Mouse (Mus musculus) heart, embryonic 11.5 days (tissue): ENCODE data around the gene Tango6. TPM values are rescaled to one million over a fixed set of nuclear protein-coding genes. Genes with fewer than 3 reads are reported as not detected.

Experiments used
- ATAC-seq: fragments of 200-750 bp; cut with Nextera tagmentation; replicated peaks from 2 replicates; pipeline ENCODE4 v1.8.0; 2017; ENCODE audit warnings: moderate library complexity; ENCODE audit not compliant: insufficient number of reproducible peaks, low FRiP score, low TSS enrichment
- H3K27ac ChIP-seq: fragments of 300-500 bp; sonication (generic); 2 replicates; pipeline ENCODE4 v1.5.1; 2014; ENCODE audit warnings: mild to moderate bottlenecking, low read depth, low read length
- H3K27me3 ChIP-seq: fragments of 300-500 bp; sonication (generic); 2 replicates; pipeline ENCODE4 v1.6.1; 2014; ENCODE audit warnings: mild to moderate bottlenecking, low read length, mixed read lengths; ENCODE audit not compliant: control insufficient read depth, insufficient read depth
- H3K36me3 ChIP-seq: fragments of 300-500 bp; sonication (generic); 2 replicates; pipeline ENCODE4 v1.6.1; 2014; ENCODE audit warnings: mild to moderate bottlenecking, low read length, moderate library complexity, mixed read lengths; ENCODE audit not compliant: control insufficient read depth, insufficient read depth
- H3K4me1 ChIP-seq: fragments of 300-500 bp; sonication (generic); 2 replicates; pipeline ENCODE4 v1.6.1; 2014; ENCODE audit warnings: low read length; ENCODE audit not compliant: control insufficient read depth, insufficient read depth
- H3K4me2 ChIP-seq: fragments of 300-500 bp; sonication (generic); 2 replicates; pipeline ENCODE4 v1.6.1; 2014; ENCODE audit warnings: mild to moderate bottlenecking, moderate library complexity
- H3K4me3 ChIP-seq: fragments of 300-500 bp; sonication (generic); 2 replicates; pipeline ENCODE4 v1.5.1; 2014; ENCODE audit warnings: low read depth, low read length
- H3K9ac ChIP-seq: fragments of 300-500 bp; sonication (generic); 2 replicates; pipeline ENCODE4 v1.6.1; 2014; ENCODE audit warnings: mild to moderate bottlenecking, low read depth, low read length, moderate library complexity
- H3K9me3 ChIP-seq: fragments of 300-500 bp; sonication (generic); replicated peaks from 2 replicates; pipeline ENCODE4 v1.6.1; 2016; ENCODE audit warnings: low read length; ENCODE audit not compliant: control insufficient read depth
- WGBS: fragments of 180-500 bp; shearing (Covaris S2); extraction: QIAGEN DNeasy Blood & Tissue Kit; methylation state at CpG from one replicate; pipeline ENCODE4 v1.1.7; 2014; ENCODE audit not compliant: insufficient replicate concordance; 5-methylcytosine and 5-hydroxymethylcytosine counted together
- polyA plus RNA-seq: library from polyadenylated mRNA; unstranded; fragments of >200 nt; fragmentation: Nextera tagmentation; extraction: Ambion mirVana; gene quantifications from 2 replicates; pipeline ENCODE4 v1.2.1, GENCODE M21; 2014

Gene Tango6
- polyA plus RNA-seq, 1 experiment from 2014 or later = 5.9 TPM

DNA sequence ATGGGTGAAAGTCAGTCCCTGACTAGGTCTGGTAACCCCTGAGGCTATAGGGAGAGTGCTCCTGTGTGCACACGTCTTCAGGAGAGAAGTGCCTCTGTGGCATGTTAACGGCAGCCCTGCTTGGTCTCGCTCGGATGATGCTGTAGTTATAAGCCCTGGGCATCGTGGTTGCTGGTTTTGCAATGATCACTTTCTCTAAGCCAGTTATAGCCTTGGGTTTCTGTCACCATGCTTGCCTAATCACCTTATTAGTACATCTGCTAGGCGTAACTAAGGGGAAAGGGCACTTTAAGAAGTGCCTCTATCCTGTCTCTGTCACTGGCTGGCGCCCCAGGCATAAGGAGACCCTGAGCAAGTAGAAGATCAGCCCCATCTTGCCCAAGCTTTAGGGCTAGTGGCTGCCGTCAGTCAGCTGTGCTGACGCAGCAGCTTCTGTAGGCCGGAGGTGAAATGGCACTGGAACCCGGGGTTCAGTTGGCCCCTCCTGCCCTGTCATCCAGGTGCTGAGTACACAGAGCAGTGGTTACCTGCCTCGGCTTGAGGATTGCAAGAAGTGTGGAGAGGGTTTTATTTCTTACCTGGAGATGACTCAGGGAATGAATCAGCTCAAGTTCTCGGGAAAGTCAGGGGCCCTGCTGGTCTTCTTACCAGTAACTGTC, 86.4 kb downstream of the Tango6 start:
- no peaks in the 10 kb centered on the region for H3K4me1 ChIP-seq
- WGBS = 77% methylated on average over 13 of the region's 13 CpGs

DNA sequence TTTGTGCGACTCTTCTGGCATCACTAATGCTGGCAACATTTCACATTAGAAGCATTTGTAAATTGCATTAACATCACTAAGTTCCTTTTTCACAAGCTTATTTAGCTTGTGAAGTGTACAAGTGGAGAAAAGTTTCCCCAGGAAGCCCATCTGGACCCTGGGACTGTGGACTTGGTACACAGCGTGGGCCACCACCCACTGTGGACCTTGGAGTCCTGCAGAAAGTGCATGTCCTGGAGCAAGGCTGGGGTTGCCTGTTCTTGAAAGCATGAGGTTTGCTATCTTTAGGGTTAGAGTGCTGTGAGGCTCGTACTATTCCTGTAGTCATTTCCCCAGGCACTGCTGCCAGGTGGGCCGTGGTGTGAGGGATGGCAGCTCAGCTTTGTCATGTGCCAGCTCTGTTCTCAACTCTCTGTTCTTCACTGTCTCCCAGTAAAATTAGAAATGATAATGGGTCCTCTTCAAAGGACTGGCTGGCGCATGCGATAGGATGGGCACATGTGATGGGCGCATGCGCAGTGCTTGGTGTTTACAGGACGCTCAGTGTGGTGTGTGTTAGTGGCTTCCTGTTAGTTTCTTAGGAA, 87.8 kb downstream of the Tango6 start:
- Histone ChIP-seq H3K4me2 (no peak overlapping the region), H3K36me3 (no peaks in the 10 kb centered on the region), H3K9me3 (no peaks in the 10 kb centered on the region), H3K27me3 (no peaks in the 10 kb centered on the region), H3K27ac (no peak overlapping the region), H3K4me3 (no peak overlapping the region), H3K9ac (no peak overlapping the region), H3K4me1 (no peaks in the 10 kb centered on the region)
- 88% methylated on average over 9 of the region's 9 CpGs for WGBS
- no peak for ATAC-seq

More for the DNA sequence above, 86.4 kb downstream of the Tango6 start:
- Histone ChIP-seq H3K27ac (no peak overlapping the region), H3K9ac (no peak overlapping the region), H3K4me2 (no peak overlapping the region), H3K4me3 (no peak overlapping the region), H3K9me3 (no peaks in the 10 kb centered on the region), H3K27me3 (no peaks in the 10 kb centered on the region), H3K36me3 (no peaks in the 10 kb centered on the region)
- no peak for ATAC-seq

DNA sequence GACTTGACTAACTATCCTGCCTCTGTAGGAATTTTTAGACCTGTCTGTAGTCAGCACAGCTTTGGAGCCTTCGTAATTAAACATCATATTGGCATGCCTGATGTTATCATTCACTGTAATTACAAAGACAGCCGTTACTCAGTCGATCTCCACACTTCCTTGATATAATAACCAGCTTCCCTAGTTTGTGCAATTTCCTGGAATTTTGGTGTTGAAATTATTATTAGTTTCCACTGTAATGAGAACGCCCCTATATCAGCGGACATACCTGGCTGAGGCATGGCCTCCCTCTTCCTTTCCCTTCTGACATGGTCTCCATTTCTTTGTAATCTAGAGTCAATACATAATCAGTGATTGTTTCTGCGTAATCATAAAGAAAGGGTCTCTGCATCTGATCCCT, 89.2 kb downstream of the Tango6 start:
- Histone ChIP-seq H3K36me3 (no peaks in the 10 kb centered on the region), H3K27ac (no peak overlapping the region), H3K9ac (no peak overlapping the region), H3K4me3 (no peak overlapping the region), H3K9me3 (no peaks in the 10 kb centered on the region), H3K4me2 (no peak overlapping the region), H3K4me1 (no peaks in the 10 kb centered on the region), H3K27me3 (no peaks in the 10 kb centered on the region)
- no peak for ATAC-seq
- 84% methylated on average over 6 of the region's 6 CpGs for WGBS

DNA sequence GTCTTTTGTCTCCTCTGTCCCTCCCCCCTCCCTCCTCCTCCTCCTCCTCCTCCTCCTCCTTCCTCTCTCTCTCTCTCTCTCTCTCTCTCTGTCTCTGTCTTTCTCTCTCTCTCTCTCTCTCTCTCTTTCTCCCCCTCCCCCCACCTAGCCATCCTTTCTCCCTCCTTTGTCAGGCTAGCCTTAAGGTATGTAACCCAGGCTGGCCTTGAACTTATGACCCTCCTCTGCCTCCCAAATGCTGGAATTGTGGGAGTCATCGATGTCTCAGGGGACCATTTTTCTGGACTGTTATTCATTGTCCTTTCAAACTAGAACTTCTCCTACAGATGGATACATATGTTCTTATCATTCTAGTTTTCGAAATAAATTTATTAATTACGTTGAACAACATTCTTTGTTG, 89.6 kb downstream of the Tango6 start:
- ATAC-seq = no peak
- 91% methylated on average over 3 of the region's 3 CpGs for WGBS

DNA sequence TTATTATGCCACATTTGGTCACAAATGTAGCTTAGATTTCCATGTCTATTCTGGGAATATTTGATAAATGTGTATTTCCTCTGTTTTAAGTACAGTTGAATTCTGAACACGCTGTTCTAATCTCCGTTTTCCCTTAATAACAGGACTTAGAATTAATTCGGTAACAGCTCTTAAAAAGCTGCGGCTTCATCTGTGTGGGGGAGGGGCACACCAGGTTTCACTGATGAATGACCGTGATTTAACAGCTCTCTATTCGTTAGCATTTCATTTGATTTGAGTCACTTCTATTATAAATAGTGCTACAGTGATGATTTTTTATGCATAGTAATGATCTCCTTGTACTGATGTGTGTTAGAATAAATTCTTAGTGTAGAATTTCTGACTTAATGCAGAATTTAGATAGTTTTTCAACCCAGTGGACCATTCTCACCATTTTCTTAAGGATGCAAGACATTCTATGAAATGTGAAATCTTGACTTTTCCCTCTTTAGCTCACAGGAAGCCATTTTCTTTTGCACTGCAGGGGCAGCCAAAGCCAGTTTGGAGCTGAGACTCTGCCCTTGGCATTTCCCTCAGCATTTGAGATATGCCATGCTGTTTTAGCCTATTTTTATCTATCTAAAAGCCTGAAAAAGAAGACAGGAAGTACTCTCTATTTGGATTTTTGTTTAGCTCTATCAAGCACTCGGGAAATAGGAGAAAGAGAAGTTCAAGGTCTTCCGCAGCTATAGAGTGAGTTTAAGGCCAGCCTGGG, 91.9 kb downstream of the Tango6 start:
- Histone ChIP-seq H3K9ac (no peak overlapping the region), H3K9me3 (no peaks in the 10 kb centered on the region), H3K4me1 (no peaks in the 10 kb centered on the region), H3K4me3 (no peak overlapping the region), H3K36me3 (no peaks in the 10 kb centered on the region), H3K4me2 (no peak overlapping the region), H3K27ac (no peak overlapping the region), H3K27me3 (no peaks in the 10 kb centered on the region)
- no peak for ATAC-seq
- 86% methylated on average over 8 of the region's 8 CpGs for WGBS

More for the DNA sequence above, 89.6 kb downstream of the Tango6 start:
- H3K27me3 ChIP-seq = no peaks in the 10 kb centered on the region
- no peaks in the 10 kb centered on the region for H3K4me1 ChIP-seq
- no peak overlapping the region for H3K27ac ChIP-seq
- H3K4me2 ChIP-seq = no peak overlapping the region
- no peak overlapping the region for H3K9ac ChIP-seq
- no peaks in the 10 kb centered on the region for H3K36me3 ChIP-seq
- H3K4me3 ChIP-seq = no peak overlapping the region
- H3K9me3 ChIP-seq = no peaks in the 10 kb centered on the region

DNA sequence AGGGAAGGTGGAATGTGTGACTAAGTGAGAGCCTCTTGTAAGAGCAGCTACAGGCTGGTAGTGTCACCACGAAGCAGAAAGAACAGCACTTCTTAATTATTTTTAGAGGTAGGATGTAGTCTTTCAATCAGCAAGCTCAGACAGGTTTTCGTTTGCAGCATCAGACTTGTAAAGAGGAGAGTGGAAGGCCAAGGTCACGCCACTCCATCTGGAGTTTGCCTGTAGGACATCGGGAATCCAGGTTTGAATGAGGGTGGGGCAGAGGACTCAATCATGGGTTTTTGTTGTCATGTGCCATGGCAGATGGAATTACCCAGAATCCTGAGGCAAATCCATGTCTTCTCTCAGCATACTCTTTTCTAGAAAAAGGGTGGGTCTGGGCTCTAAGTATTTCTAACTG, 106.8 kb downstream of the Tango6 start:
- WGBS = 49% methylated on average over 4 of the region's 4 CpGs
- Histone ChIP-seq H3K4me1 (no peaks in the 10 kb centered on the region), H3K4me2 (no peak overlapping the region), H3K9me3 (no peaks in the 10 kb centered on the region), H3K27me3 (no peaks in the 10 kb centered on the region), H3K9ac (no peak overlapping the region), H3K36me3 (no peaks in the 10 kb centered on the region), H3K4me3 (no peak overlapping the region), H3K27ac (no peak overlapping the region)
- ATAC-seq = no peak

DNA sequence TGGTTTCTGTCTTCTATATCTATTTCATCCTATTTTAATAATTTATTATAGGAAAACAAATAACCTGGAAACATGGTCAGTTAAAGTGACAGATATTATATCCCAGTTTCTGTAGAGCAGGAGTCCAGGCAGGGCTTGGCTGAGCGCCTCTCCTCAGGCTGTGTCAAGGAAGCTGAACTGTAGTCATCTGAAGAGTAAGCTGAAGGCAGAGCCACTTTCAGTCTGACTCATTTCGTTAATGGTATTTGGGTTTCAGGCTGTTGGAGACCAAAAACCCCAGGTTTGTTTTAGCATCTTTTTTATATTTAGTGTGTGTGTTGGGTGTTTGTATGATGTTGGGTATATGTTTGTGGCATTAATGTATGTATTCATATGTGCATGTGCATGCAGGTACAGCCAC, 112.0 kb downstream of the Tango6 start:
- H3K4me2 ChIP-seq = no peak overlapping the region
- no peaks in the 10 kb centered on the region for H3K27me3 ChIP-seq
- no peaks in the 10 kb centered on the region for H3K4me1 ChIP-seq
- no peaks in the 10 kb centered on the region for H3K9me3 ChIP-seq
- WGBS = 90% methylated on average over 2 of the region's 2 CpGs
- no peak overlapping the region for H3K4me3 ChIP-seq
- H3K27ac ChIP-seq = no peak overlapping the region
- no peak overlapping the region for H3K9ac ChIP-seq
- no peaks in the 10 kb centered on the region for H3K36me3 ChIP-seq
- no peak for ATAC-seq

DNA sequence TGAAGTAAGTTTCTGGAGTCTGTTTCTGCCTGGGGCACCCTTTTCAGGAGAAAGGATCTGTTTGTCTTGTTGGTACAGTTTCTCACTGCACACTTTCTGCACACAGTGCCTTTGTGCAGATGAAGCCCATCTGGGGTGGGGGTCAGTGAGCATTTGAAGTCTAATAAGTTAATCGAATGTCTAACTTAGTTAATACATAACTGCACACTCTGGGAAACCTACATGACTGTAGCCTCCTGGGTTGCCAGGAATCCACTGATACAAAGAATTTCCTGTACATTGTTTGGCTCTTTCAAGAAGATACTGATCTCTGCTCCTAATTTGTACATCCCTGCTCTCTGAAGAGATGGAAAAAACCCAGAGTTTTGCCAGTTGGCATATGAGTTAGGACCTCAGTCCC, 117.0 kb downstream of the Tango6 start:
- ATAC-seq = no peak
- 85% methylated on average over 1 of the region's 1 CpGs for WGBS

More for the DNA sequence above, 117.0 kb downstream of the Tango6 start:
- no peak overlapping the region for H3K27ac ChIP-seq
- no peak overlapping the region for H3K4me2 ChIP-seq
- H3K36me3 ChIP-seq = no peaks in the 10 kb centered on the region
- H3K9ac ChIP-seq = no peak overlapping the region
- H3K4me3 ChIP-seq = no peak overlapping the region
- no peaks in the 10 kb centered on the region for H3K9me3 ChIP-seq
- no peaks in the 10 kb centered on the region for H3K4me1 ChIP-seq
- H3K27me3 ChIP-seq = no peaks in the 10 kb centered on the region
